Mouse (Mus musculus) E14TG2a.4 (cell line): ENCODE results near the gene 4930486L24Rik.

Experiments
- CTCF ChIP-seq: conservative IDR thresholded peaks from 2 replicates; pipeline ENCODE4 v1.5.1; 2014; ENCODE audit warnings: low read length
- NANOG ChIP-seq: IDR thresholded peaks from 2 replicates; pipeline ENCODE4 v1.6.1; 2014; ENCODE audit warnings: borderline replicate concordance, low read length, mixed read lengths
- POU5F1 ChIP-seq: IDR thresholded peaks from 2 replicates; pipeline ENCODE4 v1.6.1; 2014; ENCODE audit warnings: low read length, borderline replicate concordance

GRCm38 (mm10) chr13:60812768-60813167, 51.5 kb downstream of the 4930486L24Rik start:
- TF ChIP-seq CTCF (no peak), POU5F1 (no peak), NANOG (no peak)
